Mouse (Mus musculus): ENCODE results near the gene Olfr394. TPM values are rescaled to one million over a fixed set of nuclear protein-coding genes. Genes with fewer than 3 reads are reported as not detected.
"Not testable (repeated sequence)": the region's sequence is repeated elsewhere in the genome, so short reads cannot be mapped to it uniquely, and the experiment has no call there.

Gene Olfr394
- total RNA-seq (2017), result not detected in 2 replicates

GRCm38 (mm10) chr11:73890671-73891070 lies at the start of gene Olfr394:
Olfr394 (minus strand) TSS chr11:73890771.
- ATAC-seq (replicated peaks; ENCODE audit: low read depth, poor library complexity, severe bottlenecking), result no peak

GRCm38 (mm10) chr11:73936377-73936776 lies 45.8 kb upstream of the Olfr394 start, which contains the start of gene Olfr23:
Olfr23 (plus strand) TSS chr11:73936677.
- no peak for ATAC-seq (replicated peaks; ENCODE audit: low read depth, poor library complexity, severe bottlenecking)

DNA sequence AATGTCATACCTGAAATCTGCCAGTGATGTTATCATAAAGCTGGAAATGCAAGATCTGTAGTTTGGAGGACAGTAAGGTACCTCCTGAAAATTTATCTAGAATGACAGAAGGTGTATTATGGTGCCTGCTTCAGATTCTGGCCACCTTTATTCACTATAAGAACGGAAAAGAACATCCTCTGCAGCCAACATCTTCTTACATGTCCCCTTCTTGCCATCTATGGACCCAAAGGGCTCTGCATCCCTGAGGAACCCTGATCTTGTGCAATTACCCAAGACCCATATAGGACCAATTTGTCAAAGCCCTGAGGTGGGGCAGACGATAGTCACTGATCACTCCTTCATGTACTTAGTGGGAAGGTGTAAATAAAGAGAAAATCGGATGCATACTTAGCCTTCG lies 18.6 kb upstream of the Olfr394 start, which contains the start of gene Olfr395:
Gene Olfr395, minus strand, starts transcription at position 101 of the 400 bp plus-strand sequence.
- not testable (repeated sequence) for ATAC-seq (replicated peaks; ENCODE audit: low read depth, poor library complexity, severe bottlenecking)

- ATAC-seq (replicated peaks; ENCODE audit: low read depth, poor library complexity, severe bottlenecking), result no peak
Measured at GRCm38 (mm10) chr11:73851354-73851753, 39.2 kb downstream of the Olfr394 start, which contains the start of gene Olfr393. Olfr393 (minus strand) TSS chr11:73851454.

Other genes starting within 250 kb of the Olfr394 start
- not detected in 2 replicates for gene Zfp735, start 202.0 kb downstream of the Olfr394 start, total RNA-seq (2017)
- not detected in 2 replicates for gene Olfr389, start 110.1 kb downstream of the Olfr394 start, total RNA-seq (2017)
- not detected in 2 replicates for gene Olfr390, start 107.8 kb downstream of the Olfr394 start, total RNA-seq (2017)
- gene Olfr391-ps, start 87.7 kb downstream of the Olfr394 start, total RNA-seq (2017), result not detected in 2 replicates
- not detected in 2 replicates for gene Olfr392, start 73.7 kb downstream of the Olfr394 start, total RNA-seq (2017)
- gene Olfr393, start 39.3 kb downstream of the Olfr394 start, total RNA-seq (2017), result not detected in 2 replicates
- not detected in 2 replicates for gene Olfr395, start 18.5 kb upstream of the Olfr394 start, total RNA-seq (2017)
- gene Olfr23, start 45.9 kb upstream of the Olfr394 start, total RNA-seq (2017), result not detected in 2 replicates
- not detected in 2 replicates for gene Olfr397, start 70.0 kb upstream of the Olfr394 start, total RNA-seq (2017)
- gene Olfr398, start 99.6 kb upstream of the Olfr394 start, total RNA-seq (2017), result not detected in 2 replicates
- gene Olfr139, start 165.8 kb upstream of the Olfr394 start, total RNA-seq (2017), result not detected in 2 replicates
- not detected in 2 replicates for gene Olfr399, start 165.8 kb upstream of the Olfr394 start, total RNA-seq (2017)
- gene Zfp616, start 179.2 kb upstream of the Olfr394 start, total RNA-seq (2017), result not detected in 2 replicates
- gene Olfr401, start 222.9 kb upstream of the Olfr394 start, total RNA-seq (2017), result not detected in 2 replicates